Mouse (Mus musculus): ENCODE results near the gene Arg2.
"Not testable (repeated sequence)": the region's sequence is repeated elsewhere in the genome, so short reads cannot be mapped to it uniquely, and the experiment has no call there.

Arg2 gene

GRCm38 (mm10) chr12:79171269-79171995, 40.9 kb downstream of the Arg2 start:
- peak; percentile 25 for DNase-seq

- peak; percentile 90 for DNase-seq
Measured at GRCm38 (mm10) chr12:79172019-79172941, 41.7 kb downstream of the Arg2 start, which contains the start of gene Vti1b. Gene Vti1b (minus strand): TSS chr12:79172667.

- peak; percentile 42 for DNase-seq
Measured at GRCm38 (mm10) chr12:79173721-79174120, 43.1 kb downstream of the Arg2 start.

GRCm38 (mm10) chr12:79175998-79176397, 45.4 kb downstream of the Arg2 start:
- DNase-seq: no peak

- not testable (repeated sequence) for DNase-seq
Measured at GRCm38 (mm10) chr12:79185160-79185559, 54.6 kb downstream of the Arg2 start.

- DNase-seq: peak; percentile 66
Measured at GRCm38 (mm10) chr12:79190931-79191673, 60.5 kb downstream of the Arg2 start.

GRCm38 (mm10) chr12:79191701-79192100, 61.1 kb downstream of the Arg2 start:
- DNase-seq: peak; percentile 60

- no peak for DNase-seq
Measured at GRCm38 (mm10) chr12:79192193-79192592, 61.6 kb downstream of the Arg2 start, which contains the start of gene Rdh11. Gene Rdh11 (minus strand): TSS chr12:79192293.

GRCm38 (mm10) chr12:79193441-79193840, 62.9 kb downstream of the Arg2 start:
- DNase-seq: peak; percentile 49

- no peak for DNase-seq
Measured at GRCm38 (mm10) chr12:79197105-79197504, 66.5 kb downstream of the Arg2 start.

- no peak for DNase-seq
Measured at GRCm38 (mm10) chr12:79201882-79202281, 71.3 kb downstream of the Arg2 start.
